Mouse (Mus musculus): Measurements from ENCODE around the gene Gm45140.
A peak's percentile ranks its signal among the peaks of the same experiment; 100 is the strongest.

Gene Gm45140

DNA sequence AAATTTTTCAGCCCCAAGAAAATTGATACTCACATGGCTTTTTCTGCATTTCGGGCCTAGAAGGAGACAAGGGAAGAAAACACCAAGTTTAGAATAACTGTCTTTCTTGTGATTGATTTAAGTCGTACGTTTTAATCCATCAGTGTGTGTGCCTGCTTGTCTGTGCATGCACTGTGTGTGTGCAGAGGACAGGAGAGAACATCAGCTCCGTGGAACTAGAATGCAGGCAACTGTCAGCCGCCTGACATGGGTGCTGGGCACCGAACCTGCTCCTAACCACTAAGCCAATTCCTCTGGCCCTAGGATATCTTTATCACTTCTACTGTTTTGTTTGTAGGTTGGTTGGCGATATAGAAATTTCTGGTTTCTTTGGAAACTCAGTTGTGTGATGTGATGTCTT, at the start of gene Gm45140:
Gene Gm45140, minus strand, starts transcription at position 101 of the 400 bp plus-strand sequence.
- DNase-seq, result no peak

DNA sequence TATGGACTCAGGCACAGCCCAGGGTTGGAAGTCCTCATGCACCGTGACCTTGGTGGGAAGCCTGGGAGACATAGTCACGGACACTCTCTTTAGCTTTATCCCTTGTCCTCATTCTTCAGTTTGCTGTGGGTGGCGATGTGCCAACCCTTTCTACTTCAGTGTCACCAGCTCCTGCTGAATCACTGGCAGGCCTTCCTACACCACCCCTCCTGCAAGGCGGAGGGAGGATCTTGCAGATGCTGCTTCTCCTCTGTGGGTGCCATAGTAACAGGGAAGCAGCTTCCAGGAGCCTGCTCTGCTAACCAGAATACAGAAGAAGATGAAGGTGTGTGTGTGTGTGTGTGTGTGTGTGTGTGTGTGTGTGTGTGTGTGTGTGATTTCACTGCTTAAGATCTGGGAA, 47.2 kb upstream of the Gm45140 start:
- DNase-seq, result no peak

DNA sequence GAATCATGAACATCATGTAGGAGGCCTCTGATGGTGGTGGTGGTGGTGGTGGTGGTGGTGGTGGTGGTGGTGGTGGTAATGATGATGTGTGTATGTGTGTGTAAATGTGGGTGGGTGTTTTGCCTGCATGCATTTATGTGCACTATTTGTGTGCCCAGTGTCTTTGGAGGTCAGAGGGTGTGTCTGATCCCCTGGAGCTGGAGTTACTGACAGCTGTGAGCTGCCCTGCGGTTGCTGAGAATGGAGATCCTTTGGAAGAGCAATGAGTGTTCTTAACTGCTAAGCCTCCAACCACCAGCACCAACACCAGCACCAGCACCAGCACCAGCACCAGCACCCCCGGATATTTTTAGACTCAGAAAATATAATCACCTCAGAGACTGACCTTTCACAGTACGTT, 46.6 kb upstream of the Gm45140 start:
- no peak for DNase-seq

DNA sequence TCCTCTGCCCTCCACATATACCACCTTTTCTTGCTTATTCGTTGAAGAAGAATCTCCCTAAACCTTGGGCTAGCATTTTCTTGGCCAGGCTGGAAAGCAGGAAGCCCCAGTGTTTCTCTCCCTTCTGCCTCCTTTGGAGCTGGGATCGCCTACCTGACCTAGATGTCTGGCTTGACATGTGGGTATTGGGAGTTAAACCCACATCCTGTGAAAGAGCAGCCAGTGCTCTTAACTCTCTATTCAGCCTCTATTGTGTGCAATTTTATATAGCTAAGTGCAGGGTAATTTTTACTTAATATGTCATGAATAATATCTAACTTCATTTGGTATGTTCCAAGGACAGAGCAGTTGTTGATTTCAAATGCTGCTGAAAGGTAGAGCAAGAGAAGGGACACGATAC, 44.0 kb upstream of the Gm45140 start:
- no peak for DNase-seq

DNA sequence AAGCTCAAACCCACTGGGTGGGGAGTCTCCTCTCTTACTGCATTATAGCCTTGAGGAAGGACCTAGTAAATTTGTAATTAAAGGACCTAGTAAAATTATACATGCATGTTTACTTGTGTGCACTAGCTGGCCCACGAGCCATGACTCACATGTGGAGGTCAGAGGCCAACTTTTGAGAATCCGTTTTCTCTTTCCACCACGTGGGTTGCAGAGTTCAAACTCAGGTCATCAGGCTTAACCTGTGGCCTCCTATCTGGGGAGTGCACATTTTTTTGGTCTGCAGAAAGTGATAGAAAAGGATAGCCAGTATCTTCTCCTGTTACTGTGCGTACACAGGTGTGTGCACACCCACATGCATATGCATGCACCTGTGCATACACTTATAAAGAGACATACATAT, 43.4 kb upstream of the Gm45140 start:
- DNase-seq, result peak in 1 of 2 experiments; percentile 21

DNA sequence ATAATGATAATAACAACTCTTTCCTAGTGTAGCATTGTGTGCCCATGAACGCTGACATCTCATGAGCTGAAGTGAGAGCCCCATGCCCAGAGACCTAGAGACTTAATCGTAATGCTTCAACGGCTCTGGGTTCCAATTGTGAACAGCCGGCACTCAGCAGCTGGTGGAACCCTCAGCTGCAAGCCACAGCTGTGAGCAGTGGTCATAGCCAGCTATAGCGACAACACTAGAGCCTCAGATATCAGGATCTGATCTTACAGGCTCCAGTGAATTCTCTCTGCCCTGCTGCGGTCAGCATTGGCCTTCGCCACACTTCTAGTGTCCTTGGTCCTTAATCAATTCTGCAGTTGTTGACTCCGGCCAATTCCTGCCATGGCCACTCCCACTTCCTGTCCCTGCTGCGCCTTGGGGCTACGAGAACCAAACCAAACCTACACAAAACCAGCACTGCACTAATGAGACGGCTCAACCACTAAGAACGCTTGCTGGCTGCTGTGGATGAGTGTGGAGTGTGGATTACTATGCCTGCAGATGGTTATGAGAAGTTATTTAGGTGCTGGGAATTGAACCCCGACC, 40.6 kb upstream of the Gm45140 start:
- DNase-seq, result peak; percentile 67 to 69

DNA sequence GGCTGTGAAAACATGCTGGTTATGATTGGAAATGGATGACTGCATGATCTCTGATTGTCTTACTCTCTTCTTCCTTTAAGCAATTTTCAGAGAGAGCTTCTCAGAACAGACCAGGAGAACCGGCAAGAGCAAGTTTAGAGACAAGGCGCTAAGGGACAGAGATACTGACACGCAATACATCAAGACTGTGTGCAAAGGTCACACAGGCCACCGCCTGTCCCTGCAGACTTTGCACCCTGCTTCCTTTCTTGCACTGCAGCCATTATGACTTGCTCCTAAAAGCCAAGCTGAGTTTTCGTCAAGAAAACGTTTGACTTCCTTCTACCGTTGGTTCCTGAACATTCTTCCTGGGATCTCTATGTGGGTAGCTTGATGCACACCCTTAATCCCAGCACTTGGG, 40.0 kb upstream of the Gm45140 start:
- DNase-seq, result peak; percentile 31 to 38

DNA sequence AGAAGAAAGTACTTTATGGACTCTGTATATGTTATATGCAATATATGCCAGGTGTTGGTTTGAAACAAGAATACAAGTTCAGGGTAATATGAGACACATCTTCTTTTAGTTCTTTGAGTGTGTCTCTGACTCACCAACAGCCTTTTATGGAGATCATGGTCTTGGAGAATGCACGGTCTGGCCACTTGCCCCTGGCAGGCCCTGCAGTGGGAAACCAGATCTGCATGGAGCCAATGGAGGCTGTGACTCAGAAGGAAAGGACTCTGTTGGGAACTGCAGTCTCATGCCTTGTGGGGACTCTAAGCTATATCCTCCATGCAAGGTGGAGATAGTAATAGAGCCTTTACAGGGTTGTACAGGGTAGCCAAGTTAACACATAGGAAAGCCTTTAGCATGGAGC, 39.5 kb upstream of the Gm45140 start:
- no peak for DNase-seq

DNA sequence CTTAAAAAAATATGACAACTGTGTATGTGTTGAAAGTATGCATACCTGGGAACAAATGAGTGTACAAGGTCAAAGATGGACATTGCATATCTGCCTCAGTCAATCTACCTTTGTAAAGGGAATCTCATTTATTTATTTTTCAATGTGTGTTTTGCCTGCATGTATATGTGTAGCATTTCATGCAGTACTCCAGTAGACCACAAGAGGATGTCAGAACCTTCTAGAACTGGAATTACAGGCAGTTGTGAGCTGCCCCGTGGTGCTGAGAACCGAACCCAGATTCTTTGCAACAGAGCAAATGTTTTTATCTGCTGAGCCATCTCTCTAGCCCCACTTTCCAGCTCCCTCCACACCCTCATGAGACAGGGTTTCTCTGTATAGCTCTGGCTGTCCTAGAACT, 38.4 kb upstream of the Gm45140 start:
- no peak for DNase-seq

DNA sequence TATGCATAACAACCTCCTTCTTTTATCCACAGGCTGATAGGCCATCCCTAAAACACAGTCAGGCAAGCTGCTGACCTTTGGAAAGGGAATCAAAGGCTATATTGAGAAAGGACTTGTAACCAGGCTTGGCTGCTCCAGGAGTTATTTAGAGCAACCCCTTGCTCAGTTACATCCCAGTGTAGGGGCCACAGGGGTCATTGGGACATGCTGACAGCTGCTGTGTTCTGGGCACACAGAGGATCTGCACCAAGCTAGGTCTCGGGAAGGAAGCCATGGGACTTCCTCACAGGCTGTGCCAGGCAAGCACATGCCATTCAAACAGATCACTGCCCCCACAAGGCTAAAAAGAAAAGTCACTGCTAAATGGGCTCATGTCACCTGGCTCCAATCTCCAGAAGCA, 37.5 kb upstream of the Gm45140 start:
- DNase-seq, result peak; percentile 55 to 62

DNA sequence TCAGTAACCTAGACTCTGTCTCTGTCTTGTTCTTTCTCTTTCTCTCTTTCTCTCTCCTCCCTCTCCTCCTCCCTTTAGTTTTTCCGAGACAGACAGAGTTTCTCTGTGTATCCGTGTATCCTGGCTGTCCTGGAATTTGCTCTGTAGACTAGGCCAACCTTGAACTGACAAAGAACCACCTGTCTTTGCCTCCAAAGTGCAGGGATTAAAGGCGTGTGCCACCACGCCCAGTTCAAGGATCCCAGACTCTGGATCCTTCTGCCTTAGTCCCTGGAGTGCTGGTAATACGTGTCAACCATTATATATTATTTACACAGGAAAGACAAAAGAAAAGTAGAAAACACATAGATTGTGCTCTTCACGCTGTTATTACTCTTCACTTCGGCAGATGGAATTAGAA, 35.6 kb upstream of the Gm45140 start:
- DNase-seq, result no peak

DNA sequence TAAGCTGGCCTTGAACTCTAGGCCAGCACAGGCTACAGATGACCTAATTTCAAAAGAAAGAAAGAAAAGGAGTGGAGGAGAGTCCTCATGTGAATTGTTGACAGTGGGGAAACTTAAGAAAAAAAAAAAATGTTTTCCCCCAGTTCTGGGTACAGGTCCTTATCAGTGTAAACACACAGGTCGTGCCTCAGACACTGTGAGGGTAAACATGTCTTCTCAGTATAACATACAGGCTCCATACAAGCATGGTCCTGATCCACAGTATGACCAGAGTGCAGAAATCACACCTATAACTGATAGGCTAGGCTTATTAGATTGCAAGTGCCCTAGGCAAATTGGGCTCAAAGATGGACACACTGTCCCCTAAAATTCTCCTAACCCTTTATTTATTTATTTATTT, 34.8 kb upstream of the Gm45140 start:
- DNase-seq, result no peak

DNA sequence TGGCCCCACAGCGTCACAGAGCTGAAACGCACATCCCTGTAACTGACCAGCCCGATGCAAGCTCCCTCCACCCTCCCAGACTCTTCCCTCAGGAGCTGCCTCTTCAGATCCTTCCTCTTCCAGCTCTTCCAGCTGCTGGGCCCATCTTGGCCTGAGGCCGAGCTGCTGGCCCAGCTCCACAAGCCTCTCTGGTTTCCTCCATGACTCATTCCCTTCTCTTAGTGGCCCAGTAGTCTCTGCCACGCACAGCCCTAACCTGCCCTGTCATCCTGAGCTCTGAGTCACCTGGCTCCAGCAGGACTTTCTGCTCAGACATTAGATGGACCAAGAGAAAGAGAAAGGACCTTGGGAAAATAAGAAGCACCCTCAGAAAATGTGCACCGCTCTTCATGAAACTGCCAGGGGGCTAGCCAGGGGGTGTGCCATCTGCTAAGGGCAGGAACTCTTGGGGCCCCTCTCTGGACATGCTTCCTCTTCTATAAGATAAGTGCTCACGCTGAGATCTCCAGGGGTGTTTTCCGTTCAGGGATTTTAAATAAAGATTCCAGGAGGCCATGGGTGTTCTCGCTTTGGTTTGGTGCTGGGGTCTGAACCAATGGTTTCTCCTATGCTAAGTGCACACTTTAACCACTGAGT, 33.4 kb upstream of the Gm45140 start:
- DNase-seq, result peak; percentile 58 to 77

DNA sequence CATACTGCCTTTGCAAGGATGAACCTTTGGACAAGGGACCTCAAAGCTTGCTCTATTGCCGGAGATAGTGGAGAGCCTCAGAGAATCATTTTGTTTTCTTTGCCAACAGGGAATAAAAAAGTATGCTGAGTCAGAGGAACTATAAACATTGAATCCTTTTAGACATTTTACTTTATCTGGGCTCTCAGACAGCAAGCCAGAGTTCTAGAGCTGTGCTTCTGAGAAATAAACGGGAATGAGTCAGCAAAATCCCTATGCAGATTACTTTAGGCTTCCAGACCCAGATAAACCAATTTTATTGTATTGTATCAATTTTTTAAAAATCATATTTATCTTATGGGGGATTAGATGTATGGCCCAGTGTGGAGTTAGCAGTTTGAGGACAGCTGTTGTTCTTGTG, 31.7 kb upstream of the Gm45140 start:
- DNase-seq, result no peak

DNA sequence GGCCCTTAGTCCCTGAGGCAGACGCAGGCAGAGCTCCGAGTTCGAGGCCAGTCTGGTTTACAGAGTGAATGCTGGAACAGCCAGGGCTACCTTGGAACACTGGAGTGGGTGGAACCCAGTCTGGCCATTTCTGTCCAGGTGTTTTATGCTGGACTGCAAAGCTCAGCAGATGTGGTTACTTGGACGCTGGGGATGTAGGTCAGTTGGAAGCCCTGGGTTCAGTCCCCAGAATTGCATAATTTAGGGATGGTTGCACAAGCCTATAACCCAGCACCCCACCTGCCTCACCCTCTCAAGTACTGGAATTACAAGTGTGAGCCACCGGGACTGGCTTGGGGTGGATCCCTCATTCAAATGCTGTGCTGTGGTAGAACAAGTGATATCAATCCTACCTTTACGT, 30.6 kb upstream of the Gm45140 start:
- no peak for DNase-seq

DNA sequence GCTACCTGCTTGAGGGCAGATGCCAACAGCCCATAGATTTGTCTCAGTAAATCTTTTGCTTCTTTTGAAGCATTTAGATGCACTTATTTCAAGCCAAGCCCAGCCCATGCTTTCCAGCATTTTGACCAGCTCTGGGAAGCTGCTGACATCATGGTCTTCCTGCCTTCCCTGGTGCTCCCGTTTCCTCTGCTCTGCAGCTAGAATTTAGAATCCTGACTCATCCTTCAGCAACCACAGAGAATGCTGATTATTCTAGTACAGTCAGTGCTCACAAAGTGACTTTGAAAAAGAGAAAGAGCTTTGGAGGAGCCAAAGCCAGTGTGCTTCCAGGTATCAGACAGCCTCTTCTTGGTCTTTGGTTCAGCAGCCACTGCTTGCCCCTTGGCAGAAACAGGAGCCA, 21.5 kb upstream of the Gm45140 start:
- no peak for DNase-seq

DNA sequence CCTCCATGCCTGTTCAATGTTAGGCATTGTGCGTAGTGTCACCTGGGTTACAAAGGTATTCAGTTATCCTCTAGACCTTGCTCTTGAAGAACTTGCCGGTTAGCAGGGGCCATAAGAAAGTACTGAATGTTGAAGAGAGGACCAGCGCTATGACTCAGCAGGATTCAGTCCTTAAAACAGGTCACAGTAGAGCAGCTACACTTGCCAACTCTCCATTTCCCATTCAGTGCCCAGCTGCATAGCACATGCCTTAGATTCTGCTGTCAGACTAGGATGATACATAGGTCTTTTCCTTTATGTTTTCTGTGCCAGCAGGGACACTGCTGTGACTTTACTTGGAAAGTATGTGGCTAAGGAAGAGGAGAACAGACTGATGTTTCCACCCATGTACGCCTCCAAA, 17.9 kb upstream of the Gm45140 start:
- peak in 1 of 2 experiments; percentile 37 for DNase-seq

DNA sequence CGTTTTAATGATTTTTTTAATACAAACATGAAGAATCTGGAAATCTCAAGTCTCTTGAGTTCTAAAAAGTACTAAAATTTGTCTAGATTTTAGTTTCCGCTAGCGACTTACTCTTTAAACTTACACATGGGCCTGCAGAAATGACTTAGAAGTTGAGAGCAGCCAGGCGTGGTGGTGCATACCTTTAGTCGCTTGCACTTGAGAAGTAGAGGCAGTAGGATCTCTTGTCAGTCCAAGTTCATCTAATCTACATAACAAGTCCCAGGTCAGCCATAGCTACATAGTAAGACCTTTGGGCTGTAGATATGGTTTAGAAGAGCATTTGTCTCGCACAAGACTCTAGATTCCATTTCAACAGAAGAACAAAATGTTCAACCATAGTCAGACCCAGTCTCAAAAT, 16.3 kb upstream of the Gm45140 start:
- no peak for DNase-seq

DNA sequence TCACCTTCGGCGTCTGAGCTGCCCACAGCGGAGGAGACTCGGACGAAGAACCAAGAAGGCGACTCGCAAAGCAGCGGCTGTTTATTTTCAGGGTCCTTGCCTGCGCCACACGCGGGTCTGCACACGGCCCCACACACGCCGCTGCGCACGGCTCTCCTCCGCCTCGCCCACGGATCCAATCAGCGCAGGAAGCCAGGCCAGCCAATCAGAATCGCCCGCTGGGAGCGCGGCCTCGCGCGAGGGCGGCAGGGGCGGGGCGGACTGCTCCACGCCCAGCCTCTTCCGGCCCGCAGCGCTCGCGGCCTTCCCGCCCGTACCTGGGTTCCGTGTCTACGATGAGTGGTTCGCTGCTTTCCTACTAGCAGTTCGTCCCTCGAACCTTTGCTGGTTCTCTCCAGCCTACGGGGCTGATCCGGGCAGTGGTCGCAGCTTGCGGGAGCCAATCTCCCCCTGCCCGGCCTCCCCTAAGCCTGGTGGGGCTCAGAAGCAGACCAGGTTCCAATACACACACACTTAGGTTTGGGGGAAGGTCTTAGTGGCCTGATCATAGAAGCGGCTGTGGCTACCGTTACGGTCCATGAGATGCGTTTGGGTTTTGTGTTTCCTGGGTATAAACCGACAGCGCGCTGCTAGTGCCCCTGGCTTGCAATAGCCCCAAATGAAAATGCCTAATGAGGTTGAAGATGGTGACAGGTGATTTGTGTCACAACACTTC, 15.5 kb upstream of the Gm45140 start, which contains the start of gene Cnbp:
Gene Cnbp, minus strand, starts transcription at position 207 of the 715 bp plus-strand sequence.
- DNase-seq, result peak; percentile 97 to 99

DNA sequence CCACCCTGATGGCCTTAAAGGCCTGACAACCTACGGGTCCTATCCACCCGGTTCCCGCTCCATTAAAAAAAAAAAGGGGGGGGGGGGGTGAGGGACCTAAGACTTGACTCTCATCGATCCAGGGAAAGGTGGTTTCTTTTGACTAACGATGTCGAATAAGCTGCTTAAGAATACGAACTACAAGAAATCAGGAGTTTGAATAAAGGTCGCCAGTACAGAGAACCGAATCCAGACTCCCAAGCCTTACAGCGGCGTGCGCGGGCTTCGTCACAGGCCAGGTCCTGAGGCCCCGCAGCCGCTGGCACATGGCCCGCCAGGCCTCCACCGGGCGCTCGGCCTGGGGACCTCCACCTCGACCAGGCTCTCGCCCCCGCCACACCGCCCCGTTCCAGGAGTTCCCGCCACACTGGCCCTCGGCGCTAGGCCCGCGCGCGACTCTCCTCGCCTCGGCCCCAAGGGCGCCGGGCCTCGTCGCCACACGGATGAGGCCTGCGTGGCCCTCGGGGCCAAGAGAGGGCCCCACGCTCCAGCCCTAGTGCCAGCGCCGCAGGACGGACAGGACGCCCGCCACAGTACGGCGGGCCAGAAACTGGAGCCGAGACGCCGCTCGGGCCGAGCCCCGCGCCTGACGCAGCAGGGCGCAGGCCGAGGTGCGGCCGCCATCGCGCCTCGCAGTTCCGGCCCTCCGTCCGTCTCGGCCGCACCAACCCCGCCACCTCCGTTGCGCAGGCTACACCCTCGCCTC, 14.7 kb upstream of the Gm45140 start:
- DNase-seq, result peak; percentile 33 to 78

DNA sequence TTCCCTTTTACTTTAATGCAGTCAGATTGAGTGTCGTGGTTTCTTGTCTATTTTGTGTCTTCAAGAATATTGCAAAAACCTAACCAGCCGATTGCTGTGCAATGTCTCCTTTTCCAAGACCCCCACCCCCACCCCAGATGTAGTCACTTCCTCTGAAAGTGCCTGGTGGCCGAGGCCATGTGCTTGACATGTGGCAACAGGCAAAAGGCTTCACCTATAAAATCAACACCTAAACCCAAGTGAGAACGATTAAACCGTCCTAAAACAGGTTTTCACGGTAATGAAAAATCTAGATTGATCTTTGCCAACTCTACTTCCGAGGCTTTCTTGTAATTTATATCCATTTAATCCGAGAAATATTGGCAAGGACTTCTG, 14.2 kb upstream of the Gm45140 start:
- DNase-seq, result no peak

DNA sequence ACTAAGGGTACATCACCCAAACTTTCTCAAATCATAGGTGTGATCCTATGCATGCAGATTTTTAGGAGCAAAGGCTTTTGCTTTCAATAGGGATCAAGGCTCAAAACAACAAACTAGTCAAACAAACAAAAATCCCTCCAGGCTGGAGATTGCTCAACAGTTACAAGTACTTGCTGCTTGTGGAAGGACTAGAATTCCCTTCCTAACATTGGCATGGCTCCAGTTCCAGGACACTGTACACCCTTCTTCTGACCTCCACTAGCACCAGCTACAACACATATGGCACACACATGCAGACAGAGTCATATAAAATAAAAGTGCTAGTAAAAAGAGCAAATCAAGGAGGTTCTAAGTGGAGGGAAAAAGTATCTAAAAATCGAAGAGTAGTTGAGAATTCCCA, 11.2 kb upstream of the Gm45140 start:
- peak in 1 of 2 experiments; percentile 31 for DNase-seq

DNA sequence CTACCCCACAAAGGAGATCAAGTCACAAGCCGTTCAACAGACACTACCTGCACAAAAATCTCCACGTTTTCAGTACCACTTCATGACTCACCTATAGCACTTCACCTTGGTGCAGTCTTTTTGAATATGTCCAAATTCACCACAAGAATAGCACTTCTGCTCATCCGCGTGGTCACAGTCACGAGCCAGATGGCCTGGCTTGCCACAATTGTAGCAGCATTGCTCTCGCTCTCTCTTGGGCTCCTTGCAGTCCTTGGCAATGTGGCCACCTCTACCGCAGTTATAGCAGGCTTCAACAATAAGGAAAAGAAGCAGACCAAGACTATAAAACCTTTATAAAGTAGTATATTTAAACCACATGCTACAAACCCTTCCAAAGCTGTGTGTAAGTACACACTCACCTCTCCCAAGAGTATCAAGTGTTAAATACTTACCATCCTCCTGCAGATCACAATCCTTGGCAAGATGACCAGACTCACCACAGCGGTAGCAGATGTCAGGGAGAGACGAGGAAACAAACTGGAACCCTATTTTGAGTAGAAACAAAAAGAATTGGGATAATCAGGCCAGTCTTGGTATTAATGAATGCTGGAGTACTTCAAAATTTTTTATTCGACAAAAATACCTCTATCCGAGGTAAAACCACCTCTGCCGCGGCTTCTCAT, 9.6 kb upstream of the Gm45140 start:
- DNase-seq, result no peak
